ENCODE assay signal across 13 mouse cellular contexts in genomic region chr17:71268599-71268998, GRCm38 (mm10). TPM values are rescaled to one million over a fixed set of nuclear protein-coding genes. Genes with fewer than 3 reads are reported as not detected.
DNase-seq lines count a peak whose midpoint lies in the region; ATAC-seq and TF ChIP-seq lines count a peak whose summit lies in the region.
"Had no signal": no experiment of that assay in that cellular context is flagged by ENCODE, and none has a peak within 500 bp of the region (broad histone marks: within the 10 kb centered on the region; RNA-seq: fewer than 3 reads in every experiment).

No protein-coding gene starts in this region.

- H3K4me1 ChIP-seq in heart, embryonic 14.5 days (ENCODE audit: control insufficient read depth in 2 of 2, insufficient read depth in 2 of 2, low read length in 2 of 2), result peaks cover 40 to 51% of the 10 kb centered on the region in 2 experiments
- peaks cover 59 to 67% of the 10 kb centered on the region in 2 experiments for H3K4me1 ChIP-seq in liver, embryonic 14.5 days (replicated peaks; ENCODE audit: control insufficient read depth in 2 of 2, insufficient read depth in 2 of 2, low read length in 1 of 2)
- H3K4me1 ChIP-seq: limb, embryonic 10.5 days; neural tube, embryonic 13.5 days had no signal

- no peak overlapping the region for H3K4me3 ChIP-seq in heart, embryonic 14.5 days (ENCODE audit: control insufficient read depth in 1 of 2, insufficient read depth in 1 of 2, low read depth in 1 of 2, low read length in 2 of 2)
- peak overlapping the region; percentile 49 to 56 for H3K4me3 ChIP-seq in liver, embryonic 14.5 days (ENCODE audit: insufficient read depth in 1 of 2, low read depth in 2 of 2, low read length in 2 of 2)
- H3K4me3 ChIP-seq: limb, embryonic 10.5 days; neural tube, embryonic 13.5 days had no signal

- H3K9me3 ChIP-seq in heart, embryonic 14.5 days (ENCODE audit: control insufficient read depth, low read length), result no peaks in the 10 kb centered on the region
- H3K9me3 ChIP-seq in liver, embryonic 14.5 days (ENCODE audit: control insufficient read depth, low read length), result no peaks in the 10 kb centered on the region
- H3K9me3 ChIP-seq: limb, embryonic 10.5 days; neural tube, embryonic 13.5 days had no signal

- peak; percentile 59 to 82 for DNase-seq in heart, adult 18-20 months
- DNase-seq in heart, postnatal 36 days, result no peak
- peak; percentile 66 for DNase-seq in c-Kit-positive CD71-positive TER-119-negative erythroid progenitor cells, embryonic 14.5 days (ENCODE audit: low read depth)
- DNase-seq in liver, embryonic 14.5 days (ENCODE audit: low read depth in 3 of 3, low spot score in 3 of 3), result peak in 1 of 3 experiments; percentile 81
- no peak for DNase-seq in ovary, postnatal 36 days (ENCODE audit: low spot score)
- DNase-seq in gastrocnemius, postnatal 36 days, result no peak
- DNase-seq in kidney, postnatal 14 days, result no peak
- DNase-seq: adrenal gland, postnatal 25 days; cerebellum, adult 18-20 months had no signal

- peak; percentile 75 for ATAC-seq in heart, embryonic 14.5 days (ENCODE audit: insufficient number of reproducible peaks, insufficient read depth, low FRiP score, low read depth)
- peak; percentile 95 for ATAC-seq in liver, embryonic 14.5 days (ENCODE audit: insufficient read depth)
- ATAC-seq: inflammation-experienced regulatory T-cells, adult 6 months had no signal

- intact Hi-C loops in heart, postnatal 36 days (cut with DNase I), result loop anchor here (2.0 kb wide), 1 partner anchor 18 kb away; no protein-coding TSS in a partner anchor
- intact Hi-C loops in gastrocnemius, postnatal 36 days (cut with DNase I), result no loop called here

- no peaks in the 10 kb centered on the region for H3K27me3 ChIP-seq in heart, embryonic 14.5 days (ENCODE audit: control insufficient read depth, insufficient read depth, low read length)
- H3K27me3 ChIP-seq in liver, embryonic 14.5 days (ENCODE audit: control insufficient read depth, insufficient read depth, low read length), result no peaks in the 10 kb centered on the region
- H3K27me3 ChIP-seq: neural tube, embryonic 13.5 days had no signal

- H3K9ac ChIP-seq in heart, embryonic 14.5 days (ENCODE audit: low read length), result no peak overlapping the region
- peak overlapping the region; percentile 83 for H3K9ac ChIP-seq in liver, embryonic 14.5 days (replicated peaks)
- H3K9ac ChIP-seq: neural tube, embryonic 13.5 days had no signal

- H3K4me2 ChIP-seq in heart, embryonic 14.5 days (ENCODE audit: low read length), result peak overlapping the region; percentile 9; the same call in 1 of the 2 replicates
- H3K4me2 ChIP-seq in liver, embryonic 14.5 days (ENCODE audit: low read depth), result peak overlapping the region; percentile 83
- H3K4me2 ChIP-seq: neural tube, embryonic 13.5 days had no signal

- peaks cover 12% of the 10 kb centered on the region for H3K36me3 ChIP-seq in heart, embryonic 14.5 days (ENCODE audit: control insufficient read depth, insufficient read depth, low read length)
- H3K36me3 ChIP-seq in liver, embryonic 14.5 days (replicated peaks; ENCODE audit: control insufficient read depth, insufficient read depth, low read depth), result no peaks in the 10 kb centered on the region
- H3K36me3 ChIP-seq: neural tube, embryonic 13.5 days had no signal

- peak; percentile 93 for TF ChIP-seq EP300 in liver, embryonic 14.5 days (IDR thresholded peaks at IDR 0.05; ENCODE audit: low read depth)

- TF ChIP-seq CTCF in liver, embryonic 14.5 days (IDR thresholded peaks at IDR 0.05; ENCODE audit: low read depth), result no peak

- H3K27ac ChIP-seq in heart, embryonic 14.5 days (replicated peaks in 1 of 2; ENCODE audit: control insufficient read depth in 1 of 2, insufficient read depth in 1 of 2, low read depth in 2 of 2, low read length in 2 of 2), result peak overlapping the region; percentile 82 to 86
- peak overlapping the region; percentile 95 for H3K27ac ChIP-seq in liver, embryonic 14.5 days
- H3K27ac ChIP-seq: neural tube, embryonic 13.5 days had no signal

- 24% methylated on average over 3 of the region's 3 CpGs for WGBS in heart, embryonic 14.5 days
- whole genome bisulfite sequencing in liver, embryonic 14.5 days (ENCODE audit: insufficient replicate concordance), result 22% methylated on average over 3 of the region's 3 CpGs

RNA-seq across cellular contexts. Expression of gene Emilin2, which starts 43.2 kb away (rescaled TPM):
- total RNA-seq in heart, adult 18-20 months (2021), result 10 to 100 TPM; 37.9 to 40.1 TPM
- total RNA-seq in heart, postnatal 36 days (2021), result 10 to 100 TPM; 53.7 to 67.6 TPM
- polyA plus RNA-seq in heart, embryonic 14.5 days (2014; fragmentation: Nextera tagmentation; extraction: Ambion mirVana), result 42.6 and 45.4 TPM in 2 replicates
- 13.2 and 17.3 TPM in 2 replicates for polyA plus RNA-seq in liver, embryonic 14.5 days (2012; rRNA removed)
- 24.1 and 27.5 TPM in 2 replicates for polyA plus RNA-seq in liver, embryonic 14.5 days (2014; fragmentation: Nextera tagmentation; extraction: Ambion mirVana)
- total RNA-seq in gastrocnemius, postnatal 36 days (2021), result 1 to 10 TPM; 6.6 to 6.7 TPM

Comparison
In these comparisons a context has a peak if more than half of its experiments do, and no peak if none do; other contexts are left out.
1. DNase-seq: peak in heart, adult 18-20 months (2 of 2) and c-Kit-positive CD71-positive TER-119-negative erythroid progenitor cells, embryonic 14.5 days (single experiment); none in heart, postnatal 36 days (0 of 2), ovary, postnatal 36 days (single experiment), gastrocnemius, postnatal 36 days (0 of 2) and kidney, postnatal 14 days (single experiment).
2. H3K4me3 ChIP-seq: peak in liver, embryonic 14.5 days (2 of 2); none in heart, embryonic 14.5 days (0 of 2).
3. RNA of gene Emilin2, which starts 43.2 kb away (total RNA-seq): 53.7 to 67.6 TPM in heart, postnatal 36 days and 37.9 to 40.1 TPM in heart, adult 18-20 months; 6.6 to 6.7 TPM in gastrocnemius, postnatal 36 days; every median in the first group is over 4 times any median in the second.